Mouse (Mus musculus) kidney, adult 2 months (tissue): ENCODE data around the gene Ndufs6. TPM values are rescaled to one million over a fixed set of nuclear protein-coding genes. Genes with fewer than 3 reads are reported as not detected.

Experiments
- DNase-seq: peaks from one replicate; pipeline ENCODE4 v3.0.0; 2021
- H3K27ac ChIP-seq: fragments of 200-500 bp; 2 replicates; pipeline ENCODE4 v1.5.1; 2012; ENCODE audit warnings: low read depth, low read length, control low read depth, inconsistent platforms; ENCODE audit not compliant: insufficient read depth
- H3K27me3 ChIP-seq: fragments of 200-500 bp; replicated peaks from 2 replicates; pipeline ENCODE4 v1.6.1; 2012; ENCODE audit warnings: mild to moderate bottlenecking, moderate library complexity, low read length, inconsistent platforms; ENCODE audit not compliant: control insufficient read depth, insufficient read depth
- H3K36me3 ChIP-seq: fragments of 200-500 bp; 2 replicates; pipeline ENCODE4 v1.6.1; 2012; ENCODE audit warnings: mild to moderate bottlenecking, moderate library complexity, low read length, inconsistent platforms; ENCODE audit not compliant: control insufficient read depth, insufficient read depth
- H3K4me1 ChIP-seq: fragments of 200-500 bp; 2 replicates; pipeline ENCODE4 v1.6.1; 2011; ENCODE audit warnings: low read length; ENCODE audit not compliant: control insufficient read depth, insufficient read depth
- H3K4me3 ChIP-seq: fragments of 200-500 bp; 2 replicates; pipeline ENCODE4 v1.5.1; 2011; ENCODE audit warnings: mild to moderate bottlenecking, low read depth, low read length, control low read depth; ENCODE audit not compliant: insufficient read depth
- CTCF ChIP-seq: fragments of 200-500 bp; conservative IDR thresholded peaks from 2 replicates; pipeline ENCODE4 v1.5.1; 2011; ENCODE audit warnings: low read depth, mild to moderate bottlenecking, control low read depth, low read length, moderate library complexity, mixed read lengths; ENCODE audit not compliant: insufficient read depth, insufficient read length
- POLR2A ChIP-seq: fragments of 200-500 bp; IDR thresholded peaks from one replicate; pipeline ENCODE4 v1.6.1; 2011; ENCODE audit warnings: low read depth, low read length, control low read depth
- WGBS: fragments of 180-500 bp; shearing (Covaris S2); methylation state at CpG from one replicate; pipeline ENCODE4 v1.1.7; 2018; 5-methylcytosine and 5-hydroxymethylcytosine counted together
- polyA plus RNA-seq: library from polyadenylated mRNA; depleted of rRNA; stranded (reverse); fragments of >200 nt; gene quantifications from 2 replicates; pipeline ENCODE4 v1.2.3, GENCODE M21; 2012

Gene Ndufs6
- polyA plus RNA-seq, 1 experiment, result 319 TPM

GRCm38 (mm10) chr13:73350741-73351140 lies 22.4 kb upstream of the Ndufs6 start:
- WGBS, result 86% methylated on average over 9 of the region's 9 CpGs
- DNase-seq, result no peak

GRCm38 (mm10) chr13:73347922-73348650 lies 19.7 kb upstream of the Ndufs6 start:
- Histone ChIP-seq H3K27me3 (no peaks in the 10 kb centered on the region), H3K36me3 (no peaks in the 10 kb centered on the region), H3K4me3 (no peak overlapping the region), H3K27ac (no peak overlapping the region), H3K4me1 (no peaks in the 10 kb centered on the region)
- TF ChIP-seq POLR2A, result no peak
- TF ChIP-seq CTCF, result no peak
- no peak for DNase-seq
- 59% methylated on average over 7 of the region's 7 CpGs for WGBS

More at GRCm38 (mm10) chr13:73350741-73351140, 22.4 kb upstream of the Ndufs6 start:
- Histone ChIP-seq H3K27me3 (no peaks in the 10 kb centered on the region), H3K4me1 (no peaks in the 10 kb centered on the region), H3K36me3 (no peaks in the 10 kb centered on the region), H3K27ac (no peak overlapping the region), H3K4me3 (no peak overlapping the region)
- TF ChIP-seq CTCF (no peak), POLR2A (no peak)

- TF ChIP-seq CTCF (no peak), POLR2A (no peak)
- H3K36me3 ChIP-seq, result no peaks in the 10 kb centered on the region
- H3K4me1 ChIP-seq, result no peaks in the 10 kb centered on the region
- H3K27ac ChIP-seq, result no peak overlapping the region
- peak overlapping the region; percentile 26 for H3K4me3 ChIP-seq
- H3K27me3 ChIP-seq, result no peaks in the 10 kb centered on the region
- DNase-seq, result peak; percentile 23
- WGBS, result 47% methylated on average over 3 of the region's 3 CpGs
Measured at GRCm38 (mm10) chr13:73347171-73347570, 18.8 kb upstream of the Ndufs6 start.

- WGBS, result 66% methylated on average over 4 of the region's 4 CpGs
- Histone ChIP-seq H3K4me1 (no peaks in the 10 kb centered on the region), H3K36me3 (no peaks in the 10 kb centered on the region), H3K4me3 (peak overlapping the region; percentile 29; the same call in 1 of the 2 replicates), H3K27ac (peak overlapping the region; percentile 87; the same call in 1 of the 2 replicates), H3K27me3 (no peaks in the 10 kb centered on the region)
- DNase-seq, result no peak
- TF ChIP-seq CTCF (no peak), POLR2A (no peak)
Measured at GRCm38 (mm10) chr13:73346743-73347142, 18.4 kb upstream of the Ndufs6 start.

GRCm38 (mm10) chr13:73346131-73346530 lies 17.8 kb upstream of the Ndufs6 start:
- no peak overlapping the region for H3K4me3 ChIP-seq
- no peak for DNase-seq
- no peaks in the 10 kb centered on the region for H3K4me1 ChIP-seq
- H3K36me3 ChIP-seq, result no peaks in the 10 kb centered on the region
- no peaks in the 10 kb centered on the region for H3K27me3 ChIP-seq
- TF ChIP-seq POLR2A, result no peak
- TF ChIP-seq CTCF, result no peak
- WGBS, result 25% methylated on average over 2 of the region's 2 CpGs
- H3K27ac ChIP-seq, result peak overlapping the region; percentile 49; the same call in 1 of the 2 replicates

GRCm38 (mm10) chr13:73345102-73345890 lies 17.0 kb upstream of the Ndufs6 start:
- Histone ChIP-seq H3K27ac (no peak overlapping the region; the same call in 1 of the 2 replicates), H3K27me3 (no peaks in the 10 kb centered on the region), H3K4me3 (peak overlapping the region; percentile 16; the same call in 1 of the 2 replicates), H3K4me1 (no peaks in the 10 kb centered on the region), H3K36me3 (no peaks in the 10 kb centered on the region)
- 73% methylated on average over 9 of the region's 9 CpGs for WGBS
- DNase-seq, result no peak
- TF ChIP-seq POLR2A (no peak), CTCF (peak; percentile 45)

- Histone ChIP-seq H3K27me3 (no peaks in the 10 kb centered on the region), H3K27ac (peak overlapping the region; percentile 60; the same call in 1 of the 2 replicates), H3K36me3 (no peaks in the 10 kb centered on the region), H3K4me1 (peaks cover 2% of the 10 kb centered on the region; the same call in 1 of the 2 replicates), H3K4me3 (no peak overlapping the region)
- TF ChIP-seq POLR2A (no peak), CTCF (no peak)
- DNase-seq, result peak; percentile 46
- WGBS, result 36% methylated on average over 7 of the region's 7 CpGs
Measured at GRCm38 (mm10) chr13:73336753-73337152, 8.4 kb upstream of the Ndufs6 start.
